Mouse (Mus musculus): Measurements from ENCODE around the gene Tvp23b. TPM values are rescaled to one million over a fixed set of nuclear protein-coding genes. Genes with fewer than 3 reads are reported as not detected.

The Tvp23b gene
- polyA plus RNA-seq (2012; rRNA removed) = 28.5 and 32.3 TPM in 2 replicates

GRCm38 (mm10) chr11:62879220-62880048 lies at the start of gene Tvp23b:
Gene Tvp23b, plus strand, starts transcription at chr11:62879455.
- TF ChIP-seq POLR2A (IDR thresholded peaks at IDR 0.05; ENCODE audit: borderline replicate concordance, insufficient read depth, low read length) (peak; percentile 69), CTCF (IDR thresholded peaks at IDR 0.05; ENCODE audit: borderline replicate concordance, insufficient read depth, low read depth, low read length) (no peak)
- H3K27ac ChIP-seq (ENCODE audit: insufficient read depth, low read length) = peak within 1 kb of the TSS; percentile 59
- WGBS = under 1% methylated on average over 55 of the region's 55 CpGs
- DNase-seq = peak; percentile 97
- no peaks in the 10 kb centered on the region for H3K27me3 ChIP-seq (ENCODE audit: control insufficient read depth, insufficient read depth, low read length)
- peak within 1 kb of the TSS; percentile 83 for H3K4me3 ChIP-seq (replicated peaks; ENCODE audit: insufficient read depth, low read depth, low read length)
- no peaks in the 10 kb centered on the region for H3K4me1 ChIP-seq (ENCODE audit: control insufficient read depth, insufficient read depth, low read length)

- TF ChIP-seq POLR2A (IDR thresholded peaks at IDR 0.05; ENCODE audit: borderline replicate concordance, insufficient read depth, low read length) (no peak), CTCF (IDR thresholded peaks at IDR 0.05; ENCODE audit: borderline replicate concordance, insufficient read depth, low read depth, low read length) (no peak)
- H3K27ac ChIP-seq (ENCODE audit: insufficient read depth, low read length) = no peak overlapping the region
- no peak overlapping the region for H3K4me3 ChIP-seq (replicated peaks; ENCODE audit: insufficient read depth, low read depth, low read length)
- H3K4me1 ChIP-seq (ENCODE audit: control insufficient read depth, insufficient read depth, low read length) = no peaks in the 10 kb centered on the region; the same call in 1 of the 2 replicates
- 83% methylated on average over 2 of the region's 2 CpGs for WGBS
- H3K27me3 ChIP-seq (ENCODE audit: control insufficient read depth, insufficient read depth, low read length) = no peaks in the 10 kb centered on the region
- DNase-seq = no peak
Observed at GRCm38 (mm10) chr11:62830387-62830786, 48.9 kb upstream of the Tvp23b start.

- Histone ChIP-seq H3K4me1 (ENCODE audit: control insufficient read depth, insufficient read depth, low read length) (no peaks in the 10 kb centered on the region; the same call in 1 of the 2 replicates), H3K27ac (ENCODE audit: insufficient read depth, low read length) (no peak overlapping the region), H3K27me3 (ENCODE audit: control insufficient read depth, insufficient read depth, low read length) (no peaks in the 10 kb centered on the region), H3K4me3 (replicated peaks; ENCODE audit: insufficient read depth, low read depth, low read length) (no peak overlapping the region)
- DNase-seq = no peak
- TF ChIP-seq CTCF (IDR thresholded peaks at IDR 0.05; ENCODE audit: borderline replicate concordance, insufficient read depth, low read depth, low read length) = no peak
Observed at GRCm38 (mm10) chr11:62831906-62832305, 47.3 kb upstream of the Tvp23b start.

GRCm38 (mm10) chr11:62844562-62844961 lies 34.7 kb upstream of the Tvp23b start:
- Histone ChIP-seq H3K4me3 (replicated peaks; ENCODE audit: insufficient read depth, low read depth, low read length) (no peak overlapping the region), H3K27me3 (ENCODE audit: control insufficient read depth, insufficient read depth, low read length) (no peaks in the 10 kb centered on the region), H3K4me1 (ENCODE audit: control insufficient read depth, insufficient read depth, low read length) (no peaks in the 10 kb centered on the region), H3K27ac (ENCODE audit: insufficient read depth, low read length) (no peak overlapping the region)
- 90% methylated on average over 5 of the region's 5 CpGs for WGBS
- no peak for TF ChIP-seq CTCF (IDR thresholded peaks at IDR 0.05; ENCODE audit: borderline replicate concordance, insufficient read depth, low read depth, low read length)
- no peak for DNase-seq

- WGBS = 77% methylated on average over 3 of the region's 3 CpGs
- Histone ChIP-seq H3K27ac (ENCODE audit: insufficient read depth, low read length) (no peak overlapping the region), H3K27me3 (ENCODE audit: control insufficient read depth, insufficient read depth, low read length) (no peaks in the 10 kb centered on the region), H3K4me1 (ENCODE audit: control insufficient read depth, insufficient read depth, low read length) (no peaks in the 10 kb centered on the region), H3K4me3 (replicated peaks; ENCODE audit: insufficient read depth, low read depth, low read length) (no peak overlapping the region)
- no peak for DNase-seq
- TF ChIP-seq CTCF (IDR thresholded peaks at IDR 0.05; ENCODE audit: borderline replicate concordance, insufficient read depth, low read depth, low read length) = no peak
- no peak for TF ChIP-seq POLR2A (IDR thresholded peaks at IDR 0.05; ENCODE audit: borderline replicate concordance, insufficient read depth, low read length)
Observed at GRCm38 (mm10) chr11:62845730-62846129, 33.5 kb upstream of the Tvp23b start.

GRCm38 (mm10) chr11:62846961-62847654 lies 32.1 kb upstream of the Tvp23b start, which contains the start of gene Fbxw10:
Gene Fbxw10, plus strand, starts transcription at chr11:62847069.
- H3K27me3 ChIP-seq (ENCODE audit: control insufficient read depth, insufficient read depth, low read length) = no peaks in the 10 kb centered on the region
- peak in 1 of 2 experiments; percentile 9 for DNase-seq
- H3K4me1 ChIP-seq (ENCODE audit: control insufficient read depth, insufficient read depth, low read length) = no peaks in the 10 kb centered on the region
- TF ChIP-seq CTCF (IDR thresholded peaks at IDR 0.05; ENCODE audit: borderline replicate concordance, insufficient read depth, low read depth, low read length) (no peak), POLR2A (IDR thresholded peaks at IDR 0.05; ENCODE audit: borderline replicate concordance, insufficient read depth, low read length) (no peak)
- 36% methylated on average over 12 of the region's 12 CpGs for WGBS
- H3K4me3 ChIP-seq (replicated peaks; ENCODE audit: insufficient read depth, low read depth, low read length) = peak within 1 kb of the TSS; percentile 21
- no peak within 1 kb of the TSS for H3K27ac ChIP-seq (ENCODE audit: insufficient read depth, low read length)

- TF ChIP-seq POLR2A (IDR thresholded peaks at IDR 0.05; ENCODE audit: borderline replicate concordance, insufficient read depth, low read length) (no peak), CTCF (IDR thresholded peaks at IDR 0.05; ENCODE audit: borderline replicate concordance, insufficient read depth, low read depth, low read length) (no peak)
- no peaks in the 10 kb centered on the region for H3K4me1 ChIP-seq (ENCODE audit: control insufficient read depth, insufficient read depth, low read length)
- H3K27me3 ChIP-seq (ENCODE audit: control insufficient read depth, insufficient read depth, low read length) = no peaks in the 10 kb centered on the region
- DNase-seq = no peak
- WGBS = 52% methylated on average over 4 of the region's 4 CpGs
- H3K27ac ChIP-seq (ENCODE audit: insufficient read depth, low read length) = no peak overlapping the region
- H3K4me3 ChIP-seq (replicated peaks; ENCODE audit: insufficient read depth, low read depth, low read length) = no peak overlapping the region
Observed at GRCm38 (mm10) chr11:62847655-62848191, 31.5 kb upstream of the Tvp23b start.
